In the genomic region with DNA sequence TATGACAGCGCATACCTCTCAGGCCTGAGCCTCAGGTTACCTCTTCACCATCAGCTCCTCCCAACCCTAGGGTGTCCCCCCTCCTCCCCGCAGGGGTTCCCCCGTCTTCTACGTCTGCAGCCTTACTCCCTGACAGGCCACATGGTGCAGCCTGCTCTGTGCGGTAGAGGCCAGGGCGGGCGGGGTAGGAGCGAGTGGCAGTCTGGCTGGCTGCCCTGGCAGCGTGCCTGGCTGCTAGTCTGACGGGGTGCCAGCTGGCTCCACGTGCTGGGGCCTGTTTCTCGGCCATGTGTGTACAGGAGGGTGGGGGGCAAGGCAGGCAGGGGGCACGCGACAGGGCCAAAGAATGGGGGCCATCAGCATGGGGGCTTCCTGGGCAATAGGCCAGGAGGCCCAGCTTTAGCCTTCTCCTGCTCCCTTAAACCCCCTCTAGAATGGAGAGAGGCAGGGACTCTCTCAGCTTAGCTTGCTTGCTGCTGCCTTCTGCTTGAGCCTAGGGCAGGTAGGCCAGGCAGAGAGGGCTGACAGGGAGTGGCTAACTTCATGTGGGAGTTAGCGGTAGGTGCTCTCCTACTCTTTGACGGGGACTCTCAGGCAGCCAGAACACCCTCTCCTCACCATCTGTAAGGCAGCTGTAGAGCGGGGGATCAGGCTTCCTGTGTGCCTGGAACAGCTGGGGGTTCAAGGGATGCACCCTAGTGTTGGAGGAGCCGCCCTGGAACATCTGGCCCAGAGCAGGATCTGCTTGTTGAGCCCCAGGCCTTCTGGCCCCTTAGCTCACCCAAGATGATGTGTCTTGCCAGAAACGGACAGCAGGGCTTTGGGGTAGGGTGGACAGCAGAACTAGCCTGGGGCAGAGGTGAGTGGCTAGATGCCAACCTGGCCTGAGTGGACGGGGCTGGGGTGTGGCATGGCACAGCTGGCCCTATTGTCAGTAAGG, we compare ENCODE assay signal across 8 mouse cellular contexts. TPM values are rescaled to one million over a fixed set of nuclear protein-coding genes. Genes with fewer than 3 reads are reported as not detected.
A peak's percentile ranks its signal among the peaks of the same experiment; 100 is the strongest.
DNase-seq lines count a peak whose midpoint lies in the region; ATAC-seq and TF ChIP-seq lines count a peak whose summit lies in the region.

No protein-coding gene starts in this region.

- no peaks in the 10 kb centered on the region for H3K27me3 ChIP-seq in forebrain, embryonic 10.5 days (ENCODE audit: poor library complexity, severe bottlenecking)
- no peaks in the 10 kb centered on the region; the same call in 1 of the 2 replicates for H3K27me3 ChIP-seq in heart, embryonic 13.5 days (replicated peaks)
- no peaks in the 10 kb centered on the region for H3K27me3 ChIP-seq in kidney, postnatal 0 days (ENCODE audit: insufficient read depth, low read length)
- peaks cover 9% of the 10 kb centered on the region; the same call in 1 of the 2 replicates for H3K27me3 ChIP-seq in limb, embryonic 15.5 days
- H3K27me3 ChIP-seq in myocyte (ENCODE audit: control insufficient read depth, insufficient read depth, insufficient read length): no peaks in the 10 kb centered on the region

- H3ac ChIP-seq in myocyte (ENCODE audit: control insufficient read depth, insufficient read length): no peak overlapping the region

- no peak for ATAC-seq in monocyte, adult 5-6 weeks (replicated peaks; ENCODE audit: insufficient number of reproducible peaks, low FRiP score, low TSS enrichment, poor library complexity, severe bottlenecking)
- ATAC-seq in heart, embryonic 13.5 days (ENCODE audit: extremely low read depth, insufficient number of reproducible peaks, low FRiP score, low TSS enrichment): peak; percentile 52; the same call in 1 of the 2 replicates
- peak; percentile 55 for ATAC-seq in kidney, postnatal 0 days (replicated peaks; ENCODE audit: low FRiP score, low read depth)
- peak; percentile 76 for ATAC-seq in limb, embryonic 15.5 days (ENCODE audit: insufficient number of reproducible peaks, low FRiP score, low TSS enrichment, low read depth)

- TF ChIP-seq POLR2A in myocyte (IDR thresholded peaks at IDR 0.05; ENCODE audit: insufficient read length, low read depth): no peak

- peaks cover 21% of the 10 kb centered on the region for H3K79me2 ChIP-seq in myocyte (ENCODE audit: control insufficient read depth, insufficient read depth)

- H3K9me3 ChIP-seq in forebrain, embryonic 10.5 days: no peaks in the 10 kb centered on the region
- H3K9me3 ChIP-seq in heart, embryonic 13.5 days: no peaks in the 10 kb centered on the region
- H3K9me3 ChIP-seq in kidney, postnatal 0 days (replicated peaks; ENCODE audit: low read length): no peaks in the 10 kb centered on the region
- H3K9me3 ChIP-seq in limb, embryonic 15.5 days: no peaks in the 10 kb centered on the region

- peaks cover 96% of the 10 kb centered on the region for H3K4me1 ChIP-seq in forebrain, embryonic 10.5 days
- H3K4me1 ChIP-seq in heart, embryonic 13.5 days: peaks cover 92% of the 10 kb centered on the region
- peaks cover 46% of the 10 kb centered on the region for H3K4me1 ChIP-seq in kidney, postnatal 0 days (replicated peaks; ENCODE audit: insufficient read depth, low read length)
- peaks cover 100% of the 10 kb centered on the region for H3K4me1 ChIP-seq in limb, embryonic 15.5 days

- H3K4me3 ChIP-seq in forebrain, embryonic 10.5 days: peak overlapping the region; percentile 18
- no peak overlapping the region for H3K4me3 ChIP-seq in heart, embryonic 13.5 days
- no peak overlapping the region for H3K4me3 ChIP-seq in kidney, postnatal 0 days (replicated peaks; ENCODE audit: low read depth, low read length)
- H3K4me3 ChIP-seq in limb, embryonic 15.5 days: peak overlapping the region; percentile 14
- H3K4me3 ChIP-seq in myocyte: no peak overlapping the region

- no peak for TF ChIP-seq CTCF in kidney, postnatal 0 days (IDR thresholded peaks at IDR 0.05; ENCODE audit: low read depth)

- peak overlapping the region; percentile 37 for H3K4me2 ChIP-seq in heart, embryonic 13.5 days
- no peak overlapping the region for H3K4me2 ChIP-seq in kidney, postnatal 0 days (ENCODE audit: low read length)
- H3K4me2 ChIP-seq in limb, embryonic 15.5 days: peak overlapping the region; percentile 37
- H3K4me2 ChIP-seq in myocyte (ENCODE audit: low read depth): peak overlapping the region; percentile 49

- peaks cover 89% of the 10 kb centered on the region for H3K36me3 ChIP-seq in forebrain, embryonic 10.5 days (replicated peaks)
- H3K36me3 ChIP-seq in heart, embryonic 13.5 days: 0 out of 2 replicates have a peak, but pooled peaks cover 6% of the 10 kb centered on the region
- H3K36me3 ChIP-seq in kidney, postnatal 0 days (ENCODE audit: insufficient read depth, low read length): 0 out of 2 replicates have a peak, but pooled peaks cover 4% of the 10 kb centered on the region
- no peaks in the 10 kb centered on the region for H3K36me3 ChIP-seq in limb, embryonic 15.5 days
- H3K36me3 ChIP-seq in myocyte (ENCODE audit: control insufficient read depth, insufficient read depth): no peaks in the 10 kb centered on the region

- 63% methylated on average over 20 of the region's 20 CpGs for WGBS in forebrain, embryonic 10.5 days
- 21% methylated on average over 20 of the region's 20 CpGs for WGBS in heart, embryonic 13.5 days
- WGBS in kidney, postnatal 0 days: 19% methylated on average over 20 of the region's 20 CpGs
- 7% methylated on average over 20 of the region's 20 CpGs for WGBS in limb, embryonic 15.5 days

- H3K27ac ChIP-seq in forebrain, embryonic 10.5 days: peak overlapping the region; percentile 71
- peak overlapping the region; percentile 87 for H3K27ac ChIP-seq in heart, embryonic 13.5 days (replicated peaks)
- peak overlapping the region; percentile 31; the same call in 1 of the 2 replicates for H3K27ac ChIP-seq in kidney, postnatal 0 days
- peak overlapping the region; percentile 85 for H3K27ac ChIP-seq in limb, embryonic 15.5 days

- H3K9ac ChIP-seq in heart, embryonic 13.5 days: peak overlapping the region; percentile 2; the same call in 1 of the 2 replicates
- no peak overlapping the region for H3K9ac ChIP-seq in kidney, postnatal 0 days (ENCODE audit: low read depth, low read length)
- H3K9ac ChIP-seq in limb, embryonic 15.5 days: no peak overlapping the region

- peak; percentile 47 to 48 for DNase-seq in monocyte, adult 2 months (ENCODE audit: low read depth in 1 of 2, low spot score in 2 of 2)
- DNase-seq in forebrain, embryonic 10.5 days (ENCODE audit: extremely low spot score, low spot score): no peak
- DNase-seq in kidney, postnatal 0 days (ENCODE audit: low spot score): peak; percentile 72
- peak; percentile 97 for DNase-seq in testis, postnatal 10 days (ENCODE audit: low spot score)

TF ChIP-seq in myocyte, 11 proteins besides CTCF, POLR2A, EP300 and RAD21:
- TF ChIP-seq REST (IDR thresholded peaks at IDR 0.05; ENCODE audit: insufficient read depth, insufficient read length) (no peak), TCF12 (IDR thresholded peaks at IDR 0.05; ENCODE audit: insufficient read depth, poor library complexity, severe bottlenecking) (peak; percentile 74), CEBPB (IDR thresholded peaks at IDR 0.05; ENCODE audit: insufficient read depth, poor library complexity, severe bottlenecking) (no peak), MAX (IDR thresholded peaks at IDR 0.05; ENCODE audit: low read depth) (peak; percentile 71), USF1 (IDR thresholded peaks at IDR 0.05; ENCODE audit: low read depth) (peak; percentile 55), E2F4 (IDR thresholded peaks at IDR 0.05; ENCODE audit: insufficient read depth) (no peak), POLR2AphosphoS2 (IDR thresholded peaks at IDR 0.05; ENCODE audit: insufficient read length, low read depth) (no peak), SRF (IDR thresholded peaks at IDR 0.05; ENCODE audit: control insufficient read depth, insufficient read length, low read depth) (no peak), MYOG (IDR thresholded peaks at IDR 0.05; ENCODE audit: control insufficient read depth in 1 of 3, insufficient read depth in 1 of 3, insufficient read length in 2 of 3, low read depth in 2 of 3) (peak in 2 of 3 experiments; percentile 90), TCF3 (IDR thresholded peaks at IDR 0.05; ENCODE audit: insufficient read length, low read depth) (peak; percentile 63), MYOD1 (IDR thresholded peaks at IDR 0.05; ENCODE audit: control insufficient read depth in 1 of 3, insufficient read length in 2 of 3, low read depth in 2 of 3) (peak in 2 of 3 experiments; percentile 80 to 89)
TF ChIP-seq in myocyte: peak in this region for 6.

RNA-seq across cellular contexts. Expression of a gene that starts 28.9 kb away (rescaled TPM):
- total RNA-seq in monocyte, adult 5-6 weeks (2017): 0.68 to 0.85 TPM (median 0.76 TPM) in 3 replicates
- polyA plus RNA-seq in forebrain, embryonic 10.5 days (2016; fragmentation: Nextera tagmentation; extraction: Ambion mirVana): 13.7 and 16.1 TPM in 2 replicates
- 4.4 and 5.2 TPM in 2 replicates for polyA plus RNA-seq in heart, embryonic 13.5 days (2015; fragmentation: Nextera tagmentation; extraction: Ambion mirVana)
- 8.2 and 8.6 TPM in 2 replicates for polyA plus RNA-seq in kidney, postnatal 0 days (2015; fragmentation: Nextera tagmentation; extraction: Ambion mirVana)
- polyA plus RNA-seq in limb, embryonic 15.5 days (2015; fragmentation: Nextera tagmentation; extraction: Ambion mirVana): 5.8 and 6.7 TPM in 2 replicates
- polyA plus RNA-seq in myocyte (2012; fragmentation: generic; extraction: Trizol): 6.3 TPM

Comparison
In these comparisons a context has a peak if more than half of its experiments do, and no peak if none do; other contexts are left out.
1. H3K27ac ChIP-seq: peak in every context shown above with its lines; median percentile 87 in heart, embryonic 13.5 days; 85 in limb, embryonic 15.5 days; 71 in forebrain, embryonic 10.5 days; 31 in kidney, postnatal 0 days.
2. H3K4me3 ChIP-seq: peak in forebrain, embryonic 10.5 days (single experiment) and limb, embryonic 15.5 days (single experiment); none in heart, embryonic 13.5 days (single experiment), kidney, postnatal 0 days (single experiment) and myocyte (single experiment).